Mouse (Mus musculus): ENCODE measurements around the gene Car8.

The Car8 gene

GRCm38 (mm10) chr4:8232393-8233111 lies 6.3 kb downstream of the Car8 start:
- no peaks in the 10 kb centered on the region for H3K9me3 ChIP-seq (ENCODE audit: low read length)
- peaks cover 2% of the 10 kb centered on the region for H3K27me3 ChIP-seq (ENCODE audit: insufficient read depth, low read length)
- H3K4me1 ChIP-seq (replicated peaks; ENCODE audit: low read depth, low read length) = no peaks in the 10 kb centered on the region
- TF ChIP-seq CTCF (conservative IDR thresholded peaks at IDR 0.05; ENCODE audit: low read length) (no peak), NANOG (IDR thresholded peaks at IDR 0.05; ENCODE audit: borderline replicate concordance, low read length) (no peak), POU5F1 (IDR thresholded peaks at IDR 0.05; ENCODE audit: borderline replicate concordance, low read length) (no peak)
- H3K36me3 ChIP-seq (ENCODE audit: insufficient read depth, low read length) = no peaks in the 10 kb centered on the region
- H3K4me3 ChIP-seq (replicated peaks; ENCODE audit: low read length) = no peak overlapping the region

DNA sequence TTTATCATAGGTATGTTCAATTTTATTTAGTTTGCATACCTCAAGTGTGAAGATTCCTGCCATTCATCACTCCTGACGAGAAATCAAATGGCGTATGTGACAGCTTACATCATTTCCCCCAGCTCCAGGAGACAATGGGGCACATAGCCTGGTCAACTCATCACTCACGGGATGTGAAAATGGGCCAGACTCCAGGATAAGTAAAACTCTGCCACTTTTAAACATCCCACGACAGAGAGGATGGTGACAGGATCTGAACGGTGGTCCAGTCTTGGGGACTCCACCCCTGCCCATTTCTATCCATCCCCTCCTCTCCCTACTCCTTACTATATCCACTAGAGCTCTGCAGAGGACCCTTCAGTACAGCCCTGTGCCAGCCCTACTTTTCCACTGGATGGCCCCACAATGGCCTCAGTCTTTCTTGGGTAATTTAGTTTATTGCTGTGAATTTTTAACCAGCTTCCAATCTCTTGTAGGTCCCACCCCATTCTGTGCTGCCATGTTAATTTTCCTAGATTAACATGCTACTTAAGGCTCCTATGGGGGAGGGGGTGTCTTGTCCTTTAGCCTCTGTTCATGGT lies 7.5 kb downstream of the Car8 start:
- H3K9me3 ChIP-seq (ENCODE audit: low read length) = no peaks in the 10 kb centered on the region
- no peak for TF ChIP-seq NANOG (IDR thresholded peaks at IDR 0.05; ENCODE audit: borderline replicate concordance, low read length)
- no peak for TF ChIP-seq POU5F1 (IDR thresholded peaks at IDR 0.05; ENCODE audit: borderline replicate concordance, low read length)
- no peaks in the 10 kb centered on the region for H3K4me1 ChIP-seq (replicated peaks; ENCODE audit: low read depth, low read length)
- H3K36me3 ChIP-seq (ENCODE audit: insufficient read depth, low read length) = no peaks in the 10 kb centered on the region
- no peak overlapping the region for H3K4me3 ChIP-seq (replicated peaks; ENCODE audit: low read length)
- no peaks in the 10 kb centered on the region for H3K27me3 ChIP-seq (ENCODE audit: insufficient read depth, low read length)

DNA sequence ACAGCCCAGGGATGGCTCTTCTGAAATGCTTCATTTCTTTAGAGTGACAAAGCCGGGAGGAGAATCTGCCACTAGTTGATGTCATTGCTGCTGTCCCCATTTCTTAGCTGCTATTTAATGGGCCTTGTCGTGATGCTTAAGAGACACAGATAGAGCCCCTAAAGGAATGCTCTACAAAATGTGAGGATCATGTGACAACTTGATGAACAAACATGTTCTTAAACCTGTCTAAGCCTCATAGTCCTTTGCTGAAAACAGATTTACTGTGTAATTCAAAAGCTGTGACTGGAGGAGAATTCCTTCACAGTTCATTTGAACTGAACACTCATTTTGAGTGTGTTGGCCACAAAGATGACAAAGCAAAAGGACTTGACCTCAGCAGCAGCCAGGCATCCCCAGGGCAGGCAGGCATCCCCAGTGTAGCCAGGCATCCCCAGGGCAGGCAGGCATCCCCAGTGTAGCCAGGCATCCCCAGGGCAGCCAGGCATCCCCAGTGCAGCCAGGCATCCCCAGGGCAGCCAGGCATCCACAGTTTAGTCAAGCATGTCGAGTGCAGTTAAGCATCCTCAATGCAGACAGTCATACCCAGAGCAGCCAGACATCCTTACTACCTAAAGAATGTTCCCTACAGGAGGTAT lies 9.1 kb downstream of the Car8 start:
- Histone ChIP-seq H3K36me3 (ENCODE audit: insufficient read depth, low read length) (no peaks in the 10 kb centered on the region), H3K27me3 (ENCODE audit: insufficient read depth, low read length) (no peaks in the 10 kb centered on the region), H3K4me3 (replicated peaks; ENCODE audit: low read length) (no peak overlapping the region), H3K4me1 (replicated peaks; ENCODE audit: low read depth, low read length) (no peaks in the 10 kb centered on the region), H3K9me3 (ENCODE audit: low read length) (no peaks in the 10 kb centered on the region)
- no peak for TF ChIP-seq CTCF (conservative IDR thresholded peaks at IDR 0.05; ENCODE audit: low read length)
- TF ChIP-seq POU5F1 (IDR thresholded peaks at IDR 0.05; ENCODE audit: borderline replicate concordance, low read length) = no peak
- TF ChIP-seq NANOG (IDR thresholded peaks at IDR 0.05; ENCODE audit: borderline replicate concordance, low read length) = no peak

GRCm38 (mm10) chr4:8218941-8219340 lies 19.9 kb downstream of the Car8 start:
- peaks cover 27% of the 10 kb centered on the region for H3K4me1 ChIP-seq (replicated peaks; ENCODE audit: low read depth, low read length)
- no peaks in the 10 kb centered on the region for H3K27me3 ChIP-seq (ENCODE audit: insufficient read depth, low read length)
- no peak for TF ChIP-seq NANOG (IDR thresholded peaks at IDR 0.05; ENCODE audit: borderline replicate concordance, low read length)
- TF ChIP-seq POU5F1 (IDR thresholded peaks at IDR 0.05; ENCODE audit: borderline replicate concordance, low read length) = no peak
- no peak for TF ChIP-seq CTCF (conservative IDR thresholded peaks at IDR 0.05; ENCODE audit: low read length)
- H3K9me3 ChIP-seq (ENCODE audit: low read length) = no peaks in the 10 kb centered on the region
- no peak overlapping the region for H3K4me3 ChIP-seq (replicated peaks; ENCODE audit: low read length)
- H3K36me3 ChIP-seq (ENCODE audit: insufficient read depth, low read length) = no peaks in the 10 kb centered on the region

DNA sequence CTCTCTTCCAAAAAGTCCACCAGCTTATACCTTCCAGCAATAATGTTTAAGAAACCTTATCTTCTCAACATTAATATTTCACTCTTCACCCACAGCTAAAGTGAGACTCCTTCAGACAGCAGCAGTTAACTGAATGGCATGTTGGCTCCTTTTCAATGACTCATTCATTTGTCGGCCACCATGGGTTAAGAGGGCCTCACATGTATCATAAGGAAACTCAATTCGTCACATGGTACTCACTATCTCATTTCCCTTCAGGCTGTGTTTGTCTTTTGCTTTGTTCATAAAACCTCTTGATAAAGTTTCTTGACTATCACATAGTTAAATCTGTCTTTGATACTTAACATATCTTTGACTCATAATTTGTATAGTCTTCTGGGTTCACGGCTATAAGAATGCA lies 20.8 kb downstream of the Car8 start:
- H3K27me3 ChIP-seq (ENCODE audit: insufficient read depth, low read length) = no peaks in the 10 kb centered on the region
- peaks cover 27% of the 10 kb centered on the region for H3K4me1 ChIP-seq (replicated peaks; ENCODE audit: low read depth, low read length)
- H3K36me3 ChIP-seq (ENCODE audit: insufficient read depth, low read length) = no peaks in the 10 kb centered on the region
- no peaks in the 10 kb centered on the region for H3K9me3 ChIP-seq (ENCODE audit: low read length)
- no peak overlapping the region for H3K4me3 ChIP-seq (replicated peaks; ENCODE audit: low read length)
- TF ChIP-seq POU5F1 (IDR thresholded peaks at IDR 0.05; ENCODE audit: borderline replicate concordance, low read length) (no peak), NANOG (IDR thresholded peaks at IDR 0.05; ENCODE audit: borderline replicate concordance, low read length) (no peak), CTCF (conservative IDR thresholded peaks at IDR 0.05; ENCODE audit: low read length) (no peak)

DNA sequence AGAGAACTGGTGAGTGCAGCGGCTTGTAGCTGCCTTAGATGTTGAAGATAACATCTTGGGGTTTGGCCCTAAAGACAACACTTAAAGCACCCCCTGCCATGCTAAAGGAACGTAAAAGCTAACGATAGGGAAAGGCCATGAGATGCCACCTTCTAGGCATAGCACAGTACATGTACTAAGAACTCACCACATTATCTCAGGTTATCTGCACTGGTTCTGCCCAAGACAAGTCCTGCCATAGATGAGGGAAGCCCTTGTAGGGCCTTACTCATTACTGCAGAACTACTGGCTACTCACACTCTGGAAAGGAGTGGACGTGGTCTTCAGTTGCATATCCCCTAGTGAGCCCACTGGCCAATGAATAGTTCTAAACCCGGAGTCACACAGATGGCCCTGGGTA lies 21.6 kb downstream of the Car8 start:
- Histone ChIP-seq H3K36me3 (ENCODE audit: insufficient read depth, low read length) (no peaks in the 10 kb centered on the region), H3K27me3 (ENCODE audit: insufficient read depth, low read length) (no peaks in the 10 kb centered on the region), H3K9me3 (ENCODE audit: low read length) (no peaks in the 10 kb centered on the region), H3K4me3 (replicated peaks; ENCODE audit: low read length) (no peak overlapping the region), H3K4me1 (replicated peaks; ENCODE audit: low read depth, low read length) (peaks cover 27% of the 10 kb centered on the region)
- no peak for TF ChIP-seq NANOG (IDR thresholded peaks at IDR 0.05; ENCODE audit: borderline replicate concordance, low read length)
- TF ChIP-seq POU5F1 (IDR thresholded peaks at IDR 0.05; ENCODE audit: borderline replicate concordance, low read length) = no peak
- no peak for TF ChIP-seq CTCF (conservative IDR thresholded peaks at IDR 0.05; ENCODE audit: low read length)

DNA sequence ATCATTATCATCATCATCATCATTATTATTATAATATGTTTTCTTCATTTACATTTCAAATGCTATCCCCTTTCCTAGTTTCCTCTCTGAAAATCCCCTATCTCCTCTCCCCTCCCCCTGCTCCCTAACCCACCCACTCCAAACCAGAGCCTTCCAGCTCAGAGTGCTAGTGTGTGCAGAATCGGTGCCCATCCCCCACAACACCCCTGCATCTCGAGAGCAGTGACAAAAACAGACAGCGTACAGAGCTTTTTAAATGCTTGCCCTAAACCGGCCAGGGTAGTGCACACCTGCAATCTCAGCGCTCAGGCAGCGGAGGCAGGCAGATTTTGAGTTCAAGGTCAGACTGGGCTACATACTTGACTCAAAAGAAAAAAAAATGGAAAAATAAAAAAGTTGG lies 22.3 kb downstream of the Car8 start:
- Histone ChIP-seq H3K27me3 (ENCODE audit: insufficient read depth, low read length) (no peaks in the 10 kb centered on the region), H3K4me1 (replicated peaks; ENCODE audit: low read depth, low read length) (peaks cover 27% of the 10 kb centered on the region), H3K9me3 (ENCODE audit: low read length) (no peaks in the 10 kb centered on the region), H3K36me3 (ENCODE audit: insufficient read depth, low read length) (no peaks in the 10 kb centered on the region), H3K4me3 (replicated peaks; ENCODE audit: low read length) (no peak overlapping the region)
- TF ChIP-seq CTCF (conservative IDR thresholded peaks at IDR 0.05; ENCODE audit: low read length) (no peak), NANOG (IDR thresholded peaks at IDR 0.05; ENCODE audit: borderline replicate concordance, low read length) (no peak), POU5F1 (IDR thresholded peaks at IDR 0.05; ENCODE audit: borderline replicate concordance, low read length) (no peak)

DNA sequence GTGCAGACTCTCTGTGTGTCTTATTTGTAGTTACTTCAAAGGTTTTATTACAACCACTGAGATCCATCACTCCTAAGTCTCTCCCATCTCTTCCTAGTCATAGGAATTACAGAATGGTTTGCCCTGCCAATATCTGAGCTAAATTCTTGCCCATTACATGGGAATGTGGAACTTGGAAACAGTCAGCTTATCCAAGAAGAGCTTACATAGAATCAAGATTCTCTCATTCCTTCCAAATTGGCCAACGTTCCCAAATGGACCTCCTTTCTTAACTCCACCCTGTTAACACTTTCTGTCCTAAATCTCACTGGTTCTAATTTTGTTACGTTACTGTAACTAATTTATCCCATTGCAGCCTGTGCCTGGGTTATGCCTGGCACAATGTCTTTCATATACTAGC lies 25.2 kb downstream of the Car8 start:
- Histone ChIP-seq H3K9me3 (ENCODE audit: low read length) (no peaks in the 10 kb centered on the region), H3K4me1 (replicated peaks; ENCODE audit: low read depth, low read length) (peaks cover 27% of the 10 kb centered on the region), H3K4me3 (replicated peaks; ENCODE audit: low read length) (no peak overlapping the region), H3K36me3 (ENCODE audit: insufficient read depth, low read length) (no peaks in the 10 kb centered on the region), H3K27me3 (ENCODE audit: insufficient read depth, low read length) (no peaks in the 10 kb centered on the region)
- TF ChIP-seq POU5F1 (IDR thresholded peaks at IDR 0.05; ENCODE audit: borderline replicate concordance, low read length) (no peak), NANOG (IDR thresholded peaks at IDR 0.05; ENCODE audit: borderline replicate concordance, low read length) (no peak), CTCF (conservative IDR thresholded peaks at IDR 0.05; ENCODE audit: low read length) (no peak)
